Mouse (Mus musculus): ENCODE data around the gene Fmo2. TPM values are rescaled to one million over a fixed set of nuclear protein-coding genes. Genes with fewer than 3 reads are reported as not detected.

Fmo2 gene
- not detected for polyA plus RNA-seq (2017; shearing (Covaris generic))

GRCm38 (mm10) chr1:162897838-162898811, at the start of gene Fmo2:
Gene Fmo2, minus strand, starts transcription at chr1:162898726.

GRCm38 (mm10) chr1:162937415-162937814, 38.9 kb upstream of the Fmo2 start, which contains the start of gene Fmo6:
Gene Fmo6, minus strand, starts transcription at chr1:162937515.

GRCm38 (mm10) chr1:162866280-162866681, 32.2 kb downstream of the Fmo2 start, which contains the start of gene Fmo1:
Gene Fmo1, minus strand, starts transcription at chr1:162866610.

Other genes with a start within 250 kb of the Fmo2 start
- gene Myocos, start 240.5 kb downstream of the Fmo2 start, polyA plus RNA-seq (2017; shearing (Covaris generic)): not detected
- 282 TPM for gene Prrc2c, start 158.2 kb downstream of the Fmo2 start, polyA plus RNA-seq (2017; shearing (Covaris generic))
- gene Fmo4, start 84.8 kb downstream of the Fmo2 start, polyA plus RNA-seq (2017; shearing (Covaris generic)): not detected
- gene Fmo1, start 32.1 kb downstream of the Fmo2 start, polyA plus RNA-seq (2017; shearing (Covaris generic)): 0.21 TPM
- not detected for gene Fmo6, start 38.8 kb upstream of the Fmo2 start, polyA plus RNA-seq (2017; shearing (Covaris generic))
- gene Fmo3, start 85.8 kb upstream of the Fmo2 start, polyA plus RNA-seq (2017; shearing (Covaris generic)): not detected
- not detected for gene Mroh9, start 186.9 kb upstream of the Fmo2 start, polyA plus RNA-seq (2017; shearing (Covaris generic))